Mouse (Mus musculus): ENCODE results near the gene Cacna2d2.

GRCm38 (mm10) chr9:107511436-107511835 is 112.0 kb downstream of the Cacna2d2 start:
- TF ChIP-seq EP300 (IDR thresholded peaks at IDR 0.05; ENCODE audit: insufficient read depth, low read depth, low read length), result no peak
- TF ChIP-seq CTCF (IDR thresholded peaks at IDR 0.05), result no peak
- TF ChIP-seq POLR2A (IDR thresholded peaks at IDR 0.05; ENCODE audit: insufficient read depth, low read depth, low read length), result no peak

All from heart, adult 2 months (tissue).